Mouse (Mus musculus): ENCODE data around the gene Jakmip3.

GRCm38 (mm10) chr7:139017249-139017903 is 76.8 kb downstream of the Jakmip3 start:
- no peak for TF ChIP-seq POLR2A (IDR thresholded peaks at IDR 0.05; ENCODE audit: borderline replicate concordance, low read depth, low read length)
- no peak for TF ChIP-seq CTCF (IDR thresholded peaks at IDR 0.05; ENCODE audit: low read depth, low read length)

Measured in bone marrow macrophage, adult 2 months (primary cell).